Mouse (Mus musculus) layer of hippocampus, adult 2 months (tissue): Measurements from ENCODE around the gene Itpr1. TPM values are rescaled to one million over a fixed set of nuclear protein-coding genes. Genes with fewer than 3 reads are reported as not detected.

Source experiments
- DNase-seq, 2 experiments: peaks; one replicate each; pipeline ENCODE4 v3.0.0; 2022; ENCODE audit warnings: low spot score in 2 of 2
- H3K27ac ChIP-seq: fragments of 200-600 bp; 2 replicates; pipeline ENCODE4 v1.8.1; 2022
- H3K4me3 ChIP-seq: fragments of 200-600 bp; 2 replicates; pipeline ENCODE4 v1.8.1; 2022; ENCODE audit warnings: mild to moderate bottlenecking
- CTCF ChIP-seq: fragments of 200-600 bp; conservative IDR thresholded peaks from 2 replicates; pipeline ENCODE4 v1.8.1; 2022; ENCODE audit warnings: antibody characterized with exemption, mild to moderate bottlenecking, moderate library complexity
- total RNA-seq, 2 experiments: library from RNA; stranded (reverse); gene quantifications; 2 replicates each; pipeline ENCODE4 v1.2.3; 2021

Gene Itpr1
- total RNA-seq, 2 experiments from 2014 or later, result 317 to 337 TPM

GRCm38 (mm10) chr6:108476797-108477235 is 263.9 kb downstream of the Itpr1 start:
- Histone ChIP-seq H3K4me3 (no peak overlapping the region), H3K27ac (no peak overlapping the region)
- TF ChIP-seq CTCF, result no peak
- DNase-seq, result no peak

- Histone ChIP-seq H3K27ac (no peak overlapping the region), H3K4me3 (no peak overlapping the region)
- no peak for DNase-seq
- no peak for TF ChIP-seq CTCF
These were observed 264.7 kb downstream of the Itpr1 start for GRCm38 (mm10) chr6:108477602-108478001.

GRCm38 (mm10) chr6:108481190-108481589 is 268.3 kb downstream of the Itpr1 start:
- Histone ChIP-seq H3K4me3 (no peak overlapping the region), H3K27ac (no peak overlapping the region)
- no peak for DNase-seq
- TF ChIP-seq CTCF, result no peak

- H3K4me3 ChIP-seq, result no peak overlapping the region
- DNase-seq, result no peak
- TF ChIP-seq CTCF, result no peak
- H3K27ac ChIP-seq, result no peak overlapping the region
These were observed 269.6 kb downstream of the Itpr1 start for GRCm38 (mm10) chr6:108482464-108482863.

GRCm38 (mm10) chr6:108486212-108486992 is 273.5 kb downstream of the Itpr1 start:
- no peak for DNase-seq
- Histone ChIP-seq H3K27ac (no peak overlapping the region), H3K4me3 (no peak overlapping the region)
- TF ChIP-seq CTCF, result no peak

GRCm38 (mm10) chr6:108487300-108487835 is 274.5 kb downstream of the Itpr1 start:
- no peak for DNase-seq
- no peak for TF ChIP-seq CTCF
- Histone ChIP-seq H3K27ac (no peak overlapping the region), H3K4me3 (no peak overlapping the region)

- Histone ChIP-seq H3K27ac (peak overlapping the region; percentile 36; the same call in 1 of the 2 replicates), H3K4me3 (no peak overlapping the region)
- peak; percentile 33; the same call in 1 of the 2 replicates for TF ChIP-seq CTCF
- DNase-seq, result no peak
These were observed 275.4 kb downstream of the Itpr1 start for GRCm38 (mm10) chr6:108488250-108488649.

- Histone ChIP-seq H3K27ac (peak overlapping the region; percentile 83), H3K4me3 (no peak overlapping the region)
- no peak for DNase-seq
- TF ChIP-seq CTCF, result no peak
These were observed 279.1 kb downstream of the Itpr1 start for GRCm38 (mm10) chr6:108491969-108492368.

- Histone ChIP-seq H3K27ac (peak overlapping the region; percentile 83; the same call in 1 of the 2 replicates), H3K4me3 (no peak overlapping the region)
- no peak for TF ChIP-seq CTCF
- DNase-seq, result no peak
These were observed 280.9 kb downstream of the Itpr1 start for GRCm38 (mm10) chr6:108493753-108494152.

- Histone ChIP-seq H3K27ac (peak overlapping the region; percentile 83; the same call in 1 of the 2 replicates), H3K4me3 (no peak overlapping the region)
- no peak for TF ChIP-seq CTCF
- no peak for DNase-seq
These were observed 281.4 kb downstream of the Itpr1 start for GRCm38 (mm10) chr6:108494185-108494804.

- TF ChIP-seq CTCF, result no peak
- no peak for DNase-seq
- Histone ChIP-seq H3K27ac (0 out of 2 replicates have a peak overlapping the region, but pooled peaks have one; percentile 83), H3K4me3 (no peak overlapping the region)
These were observed 282.1 kb downstream of the Itpr1 start for GRCm38 (mm10) chr6:108494994-108495393.

- H3K27ac ChIP-seq, result no peak overlapping the region
- no peak for DNase-seq
- TF ChIP-seq CTCF, result no peak
- no peak overlapping the region for H3K4me3 ChIP-seq
These were observed 285.2 kb downstream of the Itpr1 start for GRCm38 (mm10) chr6:108498070-108498469.

GRCm38 (mm10) chr6:108503651-108504050 is 290.8 kb downstream of the Itpr1 start:
- no peak for TF ChIP-seq CTCF
- no peak overlapping the region for H3K4me3 ChIP-seq
- no peak for DNase-seq
- H3K27ac ChIP-seq, result no peak overlapping the region
